Mouse (Mus musculus) lung, postnatal 0 days (tissue): ENCODE measurements at regions not wholly inside any gene's neighbourhood (a gene's known extent, or its start where the extent isn't known, plus 50 kb on each side); places are given as distances from the start of the nearest gene placed in this dataset.

Source experiments
- ATAC-seq: fragments of 200-750 bp; cut with Nextera tagmentation; 2 replicates; pipeline ENCODE4 v1.8.0; 2017; ENCODE audit warnings: moderate library complexity
- DNase-seq: peaks from one replicate; pipeline ENCODE4 v3.0.0-alpha.2; 2016; ENCODE audit warnings: low spot score
- H3K27ac ChIP-seq: fragments of 300-500 bp; sonication (generic); 2 replicates; pipeline ENCODE4 v1.5.1; 2014; ENCODE audit warnings: antibody characterized with exemption, mild to moderate bottlenecking, low read length, mixed read lengths
- H3K27me3 ChIP-seq: fragments of 300-500 bp; sonication (generic); replicated peaks from 2 replicates; pipeline ENCODE4 v1.6.1; 2014; ENCODE audit warnings: low read length, mixed read lengths; ENCODE audit not compliant: insufficient read depth
- H3K36me3 ChIP-seq: fragments of 300-500 bp; sonication (generic); 2 replicates; pipeline ENCODE4 v1.6.1; 2014; ENCODE audit warnings: low read length, mixed read lengths; ENCODE audit not compliant: insufficient read depth
- H3K4me1 ChIP-seq: fragments of 300-500 bp; sonication (generic); 2 replicates; pipeline ENCODE4 v1.6.1; 2014; ENCODE audit warnings: antibody characterized with exemption, low read depth, low read length, mixed read lengths; ENCODE audit not compliant: insufficient read depth
- H3K4me2 ChIP-seq: fragments of 300-500 bp; sonication (generic); replicated peaks from 2 replicates; pipeline ENCODE4 v1.6.1; 2014; ENCODE audit warnings: low read depth, mild to moderate bottlenecking, low read length, moderate library complexity, mixed read lengths
- H3K4me3 ChIP-seq: fragments of 300-500 bp; sonication (generic); 2 replicates; pipeline ENCODE4 v1.5.1; 2014; ENCODE audit warnings: low read depth, low read length
- H3K9ac ChIP-seq: fragments of 300-500 bp; sonication (generic); replicated peaks from 2 replicates; pipeline ENCODE4 v1.6.1; 2014; ENCODE audit warnings: low read depth, mild to moderate bottlenecking
- H3K9me3 ChIP-seq: fragments of 300-500 bp; sonication (generic); 2 replicates; pipeline ENCODE4 v1.6.1; 2016; ENCODE audit warnings: low read length, mixed read lengths
- CTCF ChIP-seq: IDR thresholded peaks from 2 replicates; pipeline ENCODE4 v1.5.1; 2016; ENCODE audit warnings: antibody characterized with exemption, mild to moderate bottlenecking
- EP300 ChIP-seq: IDR thresholded peaks from 2 replicates; pipeline ENCODE4 v1.6.1; 2016; ENCODE audit warnings: antibody characterized with exemption, mild to moderate bottlenecking, control low read depth
- WGBS: fragments of 180-500 bp; shearing (Covaris S2); extraction: QIAGEN DNeasy Blood & Tissue Kit; methylation state at CpG from one replicate; pipeline ENCODE4 v1.1.7; 2014; 5-methylcytosine and 5-hydroxymethylcytosine counted together

DNA sequence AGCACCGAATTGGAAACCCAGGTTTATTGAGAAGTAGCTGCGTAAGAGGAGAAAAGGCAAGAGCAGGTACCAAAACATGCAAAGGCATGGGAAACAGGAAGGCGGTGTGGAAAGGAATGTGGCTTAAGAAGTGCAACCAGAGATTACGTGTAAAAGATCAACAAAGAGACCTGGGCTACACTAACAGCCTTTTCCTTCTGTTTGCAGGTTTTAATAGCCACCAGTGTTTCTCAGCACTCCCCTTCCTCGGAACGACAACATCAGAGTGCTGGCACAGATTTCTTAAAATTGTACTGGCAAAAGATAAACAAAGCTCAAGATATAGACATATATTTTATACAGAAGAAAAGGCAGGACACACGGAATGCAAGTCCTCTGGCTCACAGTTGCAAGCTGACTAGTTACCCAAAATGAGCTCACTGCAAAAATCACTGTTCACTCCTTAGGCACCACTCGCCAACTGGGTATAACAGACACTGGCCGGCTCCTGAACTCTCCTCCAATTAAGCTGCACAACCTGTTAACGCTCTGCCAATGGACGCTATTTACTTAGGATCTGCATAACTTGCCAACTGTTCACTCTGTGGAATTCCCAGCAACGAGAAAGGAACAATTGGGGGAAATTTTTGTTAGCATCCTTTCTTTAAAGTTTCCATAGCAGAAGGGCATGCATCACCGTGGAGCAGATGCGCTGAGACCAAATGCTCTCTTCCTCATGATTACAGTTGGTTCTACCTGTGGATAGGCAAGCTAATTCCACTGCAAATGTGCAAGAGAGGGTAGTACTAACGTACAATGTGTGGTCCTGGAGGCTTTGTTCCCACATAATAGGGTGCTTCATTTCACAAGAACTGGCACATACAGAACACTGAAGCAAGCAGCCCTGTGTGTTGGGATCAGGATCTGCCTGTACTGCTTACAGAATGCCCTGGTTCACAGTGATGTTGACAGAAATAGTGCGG, 465.9 kb downstream of the Gtdc1 start:
- Histone ChIP-seq H3K4me1 (peaks cover 4% of the 10 kb centered on the region; the same call in 1 of the 2 replicates), H3K9me3 (no peaks in the 10 kb centered on the region), H3K27ac (no peak overlapping the region), H3K9ac (no peak overlapping the region), H3K36me3 (no peaks in the 10 kb centered on the region), H3K27me3 (no peaks in the 10 kb centered on the region), H3K4me3 (no peak overlapping the region), H3K4me2 (peak overlapping the region; percentile 21; the same call in 1 of the 2 replicates)
- no peak for ATAC-seq
- 40% methylated on average over 16 of the region's 16 CpGs for WGBS
- DNase-seq = peak; percentile 11
- TF ChIP-seq EP300 = no peak
- no peak for TF ChIP-seq CTCF

DNA sequence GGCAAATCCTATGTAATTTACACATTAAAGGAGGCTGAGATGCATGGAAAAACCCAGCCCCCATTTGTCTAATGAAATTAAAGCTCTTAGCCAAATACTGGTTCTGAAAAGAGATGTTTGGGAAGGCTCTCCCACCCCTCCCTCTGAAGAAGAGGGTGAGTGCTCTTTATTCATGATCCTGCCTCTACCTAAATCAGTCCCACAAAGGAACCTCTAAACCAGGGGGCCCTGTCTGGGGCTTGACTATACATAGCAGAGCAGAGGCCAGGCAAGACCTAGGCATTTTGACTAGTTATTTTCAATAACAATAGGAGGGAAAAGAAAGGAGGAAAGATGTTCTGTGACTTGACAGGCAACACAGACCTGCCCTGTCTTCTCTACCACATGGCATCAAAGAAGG, 478.0 kb downstream of the Gtdc1 start:
- Histone ChIP-seq H3K27me3 (no peaks in the 10 kb centered on the region), H3K4me1 (no peaks in the 10 kb centered on the region), H3K36me3 (no peaks in the 10 kb centered on the region), H3K4me3 (no peak overlapping the region), H3K9me3 (no peaks in the 10 kb centered on the region), H3K9ac (no peak overlapping the region), H3K4me2 (no peak overlapping the region), H3K27ac (no peak overlapping the region)
- DNase-seq (no peak), ATAC-seq (no peak)
- no peak for TF ChIP-seq EP300
- no peak for TF ChIP-seq CTCF
